Mouse (Mus musculus) kidney, postnatal 25 days (tissue): ENCODE measurements around the gene Pygl.
"Not testable (repeated sequence)": the region's sequence is repeated elsewhere in the genome, so short reads cannot be mapped to it uniquely, and the experiment has no call there.

Experiments used
- DNase-seq, 2 experiments: peaks; one replicate each; pipeline ENCODE4 v3.0.0; 2021; ENCODE audit warnings: mixed read lengths in 2 of 2

Pygl gene

DNA sequence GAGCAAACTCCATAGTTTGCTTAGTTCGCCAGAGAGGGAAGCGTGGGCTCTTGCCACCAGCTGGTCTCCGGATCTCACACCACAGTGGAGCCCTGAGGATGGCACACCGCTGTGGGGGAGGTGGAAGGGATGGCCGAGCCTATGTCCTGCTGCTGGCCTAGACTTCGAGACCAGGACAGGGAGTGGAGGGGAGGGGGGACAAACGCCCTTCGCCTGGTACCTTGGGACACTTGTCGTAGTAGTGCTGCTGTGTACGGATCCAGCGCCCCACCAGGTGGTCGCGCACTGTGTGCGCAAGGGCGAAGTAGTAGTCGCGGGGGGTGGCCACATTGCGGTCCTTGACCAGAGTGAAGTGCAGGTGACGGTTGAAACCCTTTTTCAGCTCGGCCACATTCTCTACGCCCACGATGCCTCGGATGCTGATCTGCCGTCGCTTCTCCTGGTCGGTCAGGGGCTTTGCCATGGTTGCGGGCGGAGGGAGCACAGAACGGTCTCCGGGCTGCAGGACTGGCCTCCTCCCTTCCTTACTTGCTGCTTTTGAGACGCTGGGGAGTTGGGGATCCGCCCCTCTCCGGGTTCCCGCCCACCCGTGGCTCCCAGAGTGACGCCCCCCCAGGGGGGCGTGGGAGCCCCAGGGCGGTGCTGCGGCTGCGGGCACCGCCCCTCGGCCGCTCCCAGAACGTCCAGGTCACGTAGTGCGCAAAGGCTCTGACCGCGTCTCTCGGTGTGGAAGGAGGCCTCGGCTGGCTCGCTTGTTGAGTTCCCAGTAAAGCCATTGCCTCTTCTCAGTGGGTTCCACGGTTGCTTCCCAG lies 4.0 kb downstream of the Pygl start:
- DNase-seq: peak; percentile 80 to 90

GRCm38 (mm10) chr12:70226655-70227054 lies 4.6 kb downstream of the Pygl start:
- DNase-seq: no peak

DNA sequence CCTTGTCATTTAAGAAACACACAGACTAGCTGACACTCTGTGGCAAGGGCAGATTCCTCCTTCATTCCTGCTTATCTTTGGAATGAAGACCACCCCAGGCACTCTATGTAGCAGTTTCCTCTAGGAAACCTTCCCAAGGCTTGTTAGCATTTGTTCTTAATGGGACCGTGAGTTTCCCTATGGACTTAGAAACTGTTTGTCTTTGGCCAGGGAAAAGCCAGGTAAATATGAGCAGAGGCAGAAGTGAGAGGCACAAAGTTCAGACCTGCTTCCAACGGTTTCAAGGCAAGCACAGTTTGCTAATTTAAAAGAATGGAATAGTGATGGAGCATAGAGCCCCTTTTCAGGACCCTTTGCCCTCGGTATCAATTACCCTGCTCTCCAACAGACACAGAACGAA lies 8.0 kb downstream of the Pygl start:
- no peak for DNase-seq

- no peak for DNase-seq
These were observed 9.9 kb downstream of the Pygl start for GRCm38 (mm10) chr12:70221425-70221824.

GRCm38 (mm10) chr12:70218795-70219540 lies 12.3 kb downstream of the Pygl start:
- DNase-seq: no peak

DNA sequence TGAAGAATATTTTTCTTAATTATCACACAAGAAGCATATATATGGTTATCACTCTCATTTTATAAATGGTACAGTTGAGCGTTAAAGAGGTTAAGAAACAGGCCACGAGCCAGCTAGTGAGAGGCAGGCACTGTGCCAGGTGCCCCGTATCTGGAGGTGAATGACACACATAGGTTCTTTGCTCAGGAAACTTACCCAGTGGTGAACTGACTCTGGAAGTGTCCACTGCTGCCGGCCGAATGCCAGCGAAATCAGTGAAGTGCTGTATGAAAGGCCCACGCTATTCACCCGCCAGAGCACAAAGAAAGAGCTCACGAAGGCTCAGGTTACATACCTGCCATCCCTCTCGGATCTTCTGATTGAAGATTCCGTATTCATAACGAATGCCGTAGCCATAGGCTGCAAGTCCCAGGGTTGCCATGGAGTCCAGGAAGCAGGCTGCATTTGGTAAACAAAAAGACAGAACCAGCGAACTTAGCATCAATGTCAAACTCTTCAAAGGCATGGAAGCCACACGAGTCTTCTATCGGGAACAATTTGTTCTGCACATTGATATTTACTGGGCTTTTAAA lies 15.0 kb downstream of the Pygl start:
- DNase-seq: peak in 1 of 2 experiments; percentile 31

GRCm38 (mm10) chr12:70214281-70214680 lies 17.0 kb downstream of the Pygl start:
- no peak for DNase-seq

DNA sequence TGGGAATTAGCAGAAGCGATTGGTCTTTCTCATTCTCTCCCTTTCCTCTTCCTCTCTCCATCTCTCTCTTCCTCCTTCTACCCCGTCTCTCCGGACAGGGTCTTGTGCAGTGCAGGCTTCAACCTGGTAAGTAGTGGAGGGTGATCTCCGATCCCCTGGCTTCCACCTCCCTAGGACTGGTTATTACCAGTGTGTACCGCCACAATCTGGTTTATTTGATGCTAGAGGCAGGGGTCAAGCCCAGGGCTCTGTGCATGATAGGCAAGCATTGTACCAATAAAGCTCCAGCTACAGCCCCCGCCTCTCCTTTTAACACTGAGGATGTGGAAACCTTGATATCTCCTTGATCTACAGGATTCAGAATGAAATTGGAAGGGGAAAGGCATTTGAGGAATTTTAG lies 17.7 kb downstream of the Pygl start:
- no peak for DNase-seq

GRCm38 (mm10) chr12:70212501-70212900 lies 18.8 kb downstream of the Pygl start:
- DNase-seq: no peak

DNA sequence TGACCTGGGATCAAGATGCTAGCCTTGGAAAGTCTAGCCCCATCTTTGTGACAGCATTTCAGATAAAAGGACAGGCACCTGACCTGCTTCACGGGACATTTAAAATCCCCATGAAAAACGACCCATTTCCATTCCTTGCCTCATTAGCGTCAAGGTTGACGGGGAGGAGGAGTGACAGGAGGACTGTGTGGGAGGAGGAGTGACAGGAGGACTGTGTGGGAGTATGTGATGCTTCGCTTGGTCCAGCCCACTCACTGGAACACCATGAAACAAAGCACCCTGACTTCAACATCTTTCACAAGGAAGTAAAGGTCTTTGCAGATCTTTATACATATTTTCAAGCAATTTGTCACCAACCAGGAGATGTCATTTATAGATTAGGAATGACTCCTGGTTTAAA lies 23.1 kb downstream of the Pygl start:
- no peak for DNase-seq

DNA sequence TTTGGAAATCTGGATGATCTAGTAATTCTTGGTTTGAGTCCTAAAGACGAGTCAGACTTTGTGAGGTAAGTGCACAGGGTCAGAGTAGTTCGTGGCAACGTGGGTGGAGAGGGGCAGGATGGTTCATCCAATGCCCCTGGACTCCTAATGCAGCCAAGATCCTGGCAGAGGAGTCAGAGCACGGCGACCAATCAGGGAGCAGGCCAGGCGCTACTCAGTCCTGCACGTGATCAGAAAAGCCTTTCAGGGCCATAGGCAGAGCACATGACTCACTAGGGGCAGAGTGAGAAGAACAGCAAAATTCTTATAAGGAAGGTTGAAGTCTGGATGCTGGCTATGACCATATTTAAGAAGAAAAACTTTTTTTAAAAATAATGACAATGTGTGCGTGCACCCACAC lies 26.9 kb downstream of the Pygl start:
- no peak for DNase-seq

GRCm38 (mm10) chr12:70201926-70202529 lies 29.3 kb downstream of the Pygl start:
- no peak for DNase-seq

DNA sequence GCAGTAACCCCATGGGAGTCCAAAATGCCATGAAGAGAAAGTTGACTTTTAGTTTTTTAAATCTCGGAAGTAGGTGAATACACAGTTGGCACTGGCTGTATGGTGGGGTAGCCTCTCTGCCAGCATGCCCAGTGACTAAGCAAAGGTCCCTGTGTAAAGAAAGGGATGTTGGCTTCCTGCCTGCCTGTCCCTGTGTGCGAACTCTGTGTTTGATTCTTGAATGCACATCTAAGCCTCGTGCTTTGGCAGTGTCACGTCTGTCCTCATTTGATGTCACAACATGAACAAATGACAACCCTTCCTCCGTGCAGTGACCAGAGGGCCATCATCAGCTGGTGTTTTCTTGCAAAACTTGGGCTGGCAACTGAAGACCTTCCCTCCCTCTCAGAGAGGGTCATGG lies 34.9 kb downstream of the Pygl start:
- DNase-seq: no peak

GRCm38 (mm10) chr12:70195426-70195825 lies 35.9 kb downstream of the Pygl start:
- DNase-seq: no peak

GRCm38 (mm10) chr12:70192267-70192727 lies 39.0 kb downstream of the Pygl start:
- DNase-seq: no peak

DNA sequence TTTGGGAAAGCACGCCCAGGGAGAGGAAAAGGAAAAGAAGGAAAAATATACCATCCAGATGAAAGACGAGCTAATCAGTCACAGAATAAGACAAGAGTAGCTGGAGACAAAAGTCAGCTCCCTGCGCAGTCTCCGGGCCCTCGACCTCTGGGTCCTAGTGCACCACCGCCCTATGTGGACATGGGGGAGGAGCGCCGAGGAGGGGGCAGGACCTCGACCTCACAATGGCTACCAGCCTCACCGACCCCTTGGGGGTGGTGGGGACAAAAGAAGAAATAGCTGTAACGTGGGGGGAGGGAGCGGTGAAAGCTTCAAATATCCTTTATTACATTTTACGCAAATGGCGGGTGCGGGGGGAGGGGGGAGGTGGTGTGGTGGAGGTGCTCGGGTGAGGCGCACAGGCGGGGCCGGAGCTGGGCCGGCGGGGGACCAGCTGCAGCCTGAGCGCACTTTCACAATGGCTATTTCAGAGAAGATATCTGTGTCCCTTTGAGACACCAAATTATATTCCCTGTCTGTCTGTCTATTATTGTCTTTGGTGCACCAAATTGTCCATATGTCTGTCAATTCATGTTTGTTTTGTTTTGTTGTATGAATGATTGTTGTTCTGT lies 47.0 kb downstream of the Pygl start:
- no peak for DNase-seq

- DNase-seq: not testable (repeated sequence)
These were observed 47.8 kb downstream of the Pygl start for GRCm38 (mm10) chr12:70183507-70183906.

DNA sequence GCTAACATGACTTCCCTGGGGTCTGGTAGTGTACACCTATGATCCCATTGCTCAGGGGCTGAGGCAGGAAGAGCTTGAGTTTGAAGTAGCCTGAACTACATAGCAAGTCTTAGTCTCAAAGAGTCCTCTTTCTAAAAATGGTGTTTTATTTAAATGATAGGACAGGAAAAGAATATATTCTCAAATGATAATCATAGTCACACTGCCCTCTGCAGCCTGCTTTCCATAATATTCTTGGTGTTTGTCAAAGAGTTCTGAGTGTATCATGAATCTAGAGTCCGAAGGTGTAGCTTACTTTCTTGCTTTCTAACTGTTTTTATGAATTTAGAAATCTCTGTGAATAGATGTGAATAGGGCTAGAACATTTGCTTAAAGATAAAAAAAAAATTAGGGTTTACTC lies 61.3 kb downstream of the Pygl start:
- no peak for DNase-seq

DNA sequence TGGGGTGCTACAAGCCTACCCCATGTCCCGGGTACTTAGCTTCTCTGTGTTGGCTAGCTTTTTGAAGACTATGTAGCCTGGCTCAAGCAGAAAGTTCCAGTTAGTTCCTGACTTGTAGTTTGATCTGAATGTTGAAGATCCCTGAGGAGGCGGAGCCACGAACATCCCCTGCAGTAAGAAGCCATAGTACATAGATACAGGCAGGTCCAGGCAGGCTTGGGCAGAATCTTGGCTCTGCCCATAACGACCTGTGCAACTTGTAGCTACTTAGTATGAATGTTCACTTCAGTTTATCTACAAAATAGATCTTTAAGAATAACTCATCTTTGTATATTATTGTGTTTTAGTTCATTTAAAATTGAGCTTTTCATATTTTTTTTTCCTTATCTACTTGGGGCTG lies 63.3 kb downstream of the Pygl start:
- DNase-seq: no peak

DNA sequence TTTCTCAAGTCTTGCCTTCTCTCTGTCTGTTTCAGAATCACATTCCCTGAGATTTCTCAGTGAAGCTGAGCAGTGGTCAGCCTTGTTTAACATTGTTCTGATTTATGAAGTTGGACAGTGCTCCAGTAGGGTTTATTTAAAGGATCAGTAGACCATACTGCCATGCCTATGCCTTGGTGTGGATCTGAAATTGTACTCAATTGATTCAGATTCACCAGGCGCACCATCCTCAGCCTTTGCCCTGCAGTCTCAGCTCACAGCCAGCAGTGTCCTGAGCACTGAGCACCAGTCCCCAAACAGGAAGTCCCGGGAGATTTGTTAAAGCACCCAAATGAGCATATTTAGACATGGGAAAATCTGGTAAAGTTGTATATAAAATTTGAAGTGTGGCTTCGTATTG lies 66.5 kb downstream of the Pygl start:
- DNase-seq: no peak

GRCm38 (mm10) chr12:70161057-70161456 lies 70.2 kb downstream of the Pygl start:
- no peak for DNase-seq

DNA sequence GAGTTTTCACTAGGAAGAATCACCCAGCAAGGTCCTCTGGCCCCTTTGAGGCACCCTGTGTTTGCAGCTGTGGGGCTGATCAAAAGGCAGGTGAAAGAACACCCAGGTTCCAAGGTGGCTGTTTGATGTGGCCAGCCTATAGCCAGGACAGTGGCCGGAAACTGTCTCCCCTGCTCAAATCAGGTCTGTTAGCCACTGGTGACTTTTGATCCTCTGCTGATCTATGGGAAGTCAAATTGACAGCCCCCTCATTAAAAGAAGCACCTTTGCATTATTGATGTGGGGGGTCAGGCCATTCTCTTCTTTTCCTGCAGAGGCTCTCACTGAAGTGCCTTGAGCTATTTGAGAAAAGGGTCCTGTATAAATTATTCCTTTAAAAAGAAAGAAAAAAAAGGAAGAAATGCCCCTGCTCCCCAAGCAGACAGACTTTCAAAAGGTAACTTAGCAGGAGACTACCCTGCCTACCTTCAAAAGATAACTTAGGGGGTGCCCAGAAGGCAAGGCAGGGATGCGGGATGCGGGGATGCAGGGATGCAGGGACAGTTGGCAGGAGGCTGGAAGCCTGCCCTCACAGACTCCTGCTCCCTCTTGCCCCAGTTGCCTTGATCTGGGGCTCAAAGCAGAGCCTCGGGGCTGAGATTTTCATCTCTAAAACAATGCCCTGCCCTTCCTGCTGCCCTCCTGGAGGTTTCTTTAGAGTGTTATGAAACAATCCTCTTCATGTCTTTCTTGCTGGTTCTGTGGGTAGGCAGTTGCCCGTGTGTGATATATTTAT lies 73.8 kb downstream of the Pygl start:
- DNase-seq: no peak
